Mouse (Mus musculus): ENCODE measurements at regions not wholly inside any gene's neighbourhood (a gene's known extent, or its start where the extent isn't known, plus 50 kb on each side); places are given as distances from the start of the nearest gene placed in this dataset. TPM values are rescaled to one million over a fixed set of nuclear protein-coding genes. Genes with fewer than 3 reads are reported as not detected.

DNA sequence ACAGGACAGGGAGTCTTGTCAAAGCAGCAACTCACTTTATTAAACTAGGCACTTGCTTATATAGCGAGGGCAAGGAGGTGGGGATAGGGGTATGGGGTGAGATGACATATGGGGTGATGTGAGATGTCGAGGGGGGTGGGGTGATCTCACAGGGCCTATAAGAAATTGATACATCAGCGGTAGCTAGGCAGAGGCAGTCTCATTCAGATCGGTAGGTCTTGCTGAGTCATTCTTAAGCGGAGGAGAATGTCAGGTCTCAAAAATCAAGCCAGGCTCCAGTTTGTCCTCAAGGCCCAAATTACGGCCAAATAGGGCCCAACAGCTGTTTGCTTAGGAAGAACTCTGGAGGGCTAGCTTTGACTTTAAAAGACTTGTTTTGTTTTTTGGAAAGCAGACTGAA is 60.7 kb upstream of the Peli1 start:
- no peak for ATAC-seq (ENCODE audit: low FRiP score)

DNA sequence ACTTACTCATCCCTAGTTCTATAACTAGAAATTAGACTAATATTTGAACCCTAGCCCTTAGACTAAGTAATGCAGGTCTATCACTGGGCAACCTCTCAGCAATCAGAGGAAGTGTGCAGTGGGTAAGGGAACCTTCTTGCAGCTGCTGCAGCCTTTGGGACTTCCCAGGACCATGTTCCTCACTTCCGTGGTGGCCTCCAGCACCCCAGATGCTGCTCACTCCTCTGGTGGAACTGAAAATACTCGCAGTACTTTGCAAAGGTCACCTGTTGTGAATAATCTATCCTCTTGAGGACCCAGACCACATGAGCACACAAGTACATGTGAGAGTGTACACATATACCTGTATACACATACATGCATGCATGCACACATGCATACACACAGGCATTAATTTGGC is 59.3 kb upstream of the Peli1 start:
- Histone ChIP-seq H3K27me3 (no peaks in the 10 kb centered on the region), H3K4me3 (no peak overlapping the region), H3K9me3 (replicated peaks) (peaks cover 11% of the 10 kb centered on the region; the same call in 1 of the 2 replicates), H3K9ac (no peak overlapping the region), H3K4me1 (peaks cover 5% of the 10 kb centered on the region; the same call in 1 of the 2 replicates), H3K36me3 (no peaks in the 10 kb centered on the region), H3K4me2 (replicated peaks) (no peak overlapping the region), H3K27ac (no peak overlapping the region)
- no peak for ATAC-seq (ENCODE audit: low FRiP score)
- WGBS = 92% methylated on average over 2 of the region's 2 CpGs

More for the DNA sequence above, 60.7 kb upstream of the Peli1 start:
- Histone ChIP-seq H3K4me3 (no peak overlapping the region), H3K36me3 (no peaks in the 10 kb centered on the region), H3K9ac (no peak overlapping the region), H3K4me1 (peaks cover 5% of the 10 kb centered on the region; the same call in 1 of the 2 replicates), H3K27ac (no peak overlapping the region), H3K27me3 (no peaks in the 10 kb centered on the region), H3K9me3 (replicated peaks) (peaks cover 11% of the 10 kb centered on the region; the same call in 1 of the 2 replicates), H3K4me2 (replicated peaks) (no peak overlapping the region)
- WGBS = 95% methylated on average over 6 of the region's 6 CpGs

GRCm38 (mm10) chr11:21033234-21033822 is 57.8 kb upstream of the Peli1 start:
- WGBS = 84% methylated on average over 14 of the region's 14 CpGs
- Histone ChIP-seq H3K4me3 (no peak overlapping the region), H3K27me3 (no peaks in the 10 kb centered on the region), H3K27ac (no peak overlapping the region), H3K4me2 (replicated peaks) (no peak overlapping the region), H3K4me1 (peaks cover 5% of the 10 kb centered on the region; the same call in 1 of the 2 replicates), H3K9ac (no peak overlapping the region), H3K9me3 (replicated peaks) (peaks cover 11% of the 10 kb centered on the region; the same call in 1 of the 2 replicates), H3K36me3 (no peaks in the 10 kb centered on the region)
- ATAC-seq (ENCODE audit: low FRiP score) = no peak

- peaks cover 11% of the 10 kb centered on the region; the same call in 1 of the 2 replicates for H3K9me3 ChIP-seq (replicated peaks)
- WGBS = 71% methylated on average over 11 of the region's 11 CpGs
- no peak overlapping the region for H3K27ac ChIP-seq
- H3K36me3 ChIP-seq = no peaks in the 10 kb centered on the region
- peaks cover 5% of the 10 kb centered on the region; the same call in 1 of the 2 replicates for H3K4me1 ChIP-seq
- H3K4me2 ChIP-seq (replicated peaks) = no peak overlapping the region
- no peak overlapping the region for H3K4me3 ChIP-seq
- H3K27me3 ChIP-seq = no peaks in the 10 kb centered on the region
- ATAC-seq (ENCODE audit: low FRiP score) = no peak
- H3K9ac ChIP-seq = no peak overlapping the region
These were observed 57.2 kb upstream of the Peli1 start for GRCm38 (mm10) chr11:21033823-21034401.

DNA sequence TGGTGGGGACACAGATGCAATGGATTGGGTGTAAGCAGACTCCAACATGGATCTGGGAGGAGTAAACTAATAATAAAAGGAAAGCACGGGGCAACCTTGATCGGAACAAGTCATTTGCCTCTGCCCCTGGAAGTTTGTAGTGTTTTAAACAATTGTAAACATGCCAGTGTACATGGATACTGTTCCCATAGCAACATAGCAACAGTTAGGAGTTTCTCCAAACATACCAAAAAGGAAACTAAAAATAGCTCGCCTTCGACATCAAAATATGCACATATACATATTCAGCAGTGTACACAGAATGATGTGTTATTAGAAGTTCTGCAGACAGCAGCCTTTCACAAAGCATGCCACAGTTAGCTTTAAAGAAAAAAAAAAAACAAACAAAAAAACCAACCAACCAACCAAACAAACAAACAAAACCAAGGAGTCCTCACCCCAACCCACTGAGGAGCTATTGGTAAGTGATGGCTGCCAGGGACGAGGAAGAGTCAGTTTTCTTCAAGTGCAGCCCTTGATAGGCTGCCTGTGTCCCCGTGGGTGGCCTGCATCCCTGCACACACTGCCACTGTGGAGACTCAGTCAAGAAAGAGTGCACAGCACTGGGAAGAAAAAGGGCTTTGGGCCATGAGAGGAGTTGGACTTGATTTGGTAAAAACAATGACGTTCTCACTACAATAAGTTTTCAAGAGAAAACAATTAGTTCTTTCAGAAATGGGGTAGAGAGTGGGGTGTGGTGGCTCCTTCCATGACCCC is 54.8 kb upstream of the Peli1 start:
- no peak overlapping the region for H3K9ac ChIP-seq
- peaks cover 5% of the 10 kb centered on the region; the same call in 1 of the 2 replicates for H3K4me1 ChIP-seq
- H3K4me2 ChIP-seq (replicated peaks) = no peak overlapping the region
- H3K27me3 ChIP-seq = no peaks in the 10 kb centered on the region
- H3K27ac ChIP-seq = no peak overlapping the region
- ATAC-seq (ENCODE audit: low FRiP score) = no peak
- H3K36me3 ChIP-seq = no peaks in the 10 kb centered on the region
- 44% methylated on average over 7 of the region's 7 CpGs for WGBS
- no peaks in the 10 kb centered on the region for H3K9me3 ChIP-seq (replicated peaks)
- no peak overlapping the region for H3K4me3 ChIP-seq

DNA sequence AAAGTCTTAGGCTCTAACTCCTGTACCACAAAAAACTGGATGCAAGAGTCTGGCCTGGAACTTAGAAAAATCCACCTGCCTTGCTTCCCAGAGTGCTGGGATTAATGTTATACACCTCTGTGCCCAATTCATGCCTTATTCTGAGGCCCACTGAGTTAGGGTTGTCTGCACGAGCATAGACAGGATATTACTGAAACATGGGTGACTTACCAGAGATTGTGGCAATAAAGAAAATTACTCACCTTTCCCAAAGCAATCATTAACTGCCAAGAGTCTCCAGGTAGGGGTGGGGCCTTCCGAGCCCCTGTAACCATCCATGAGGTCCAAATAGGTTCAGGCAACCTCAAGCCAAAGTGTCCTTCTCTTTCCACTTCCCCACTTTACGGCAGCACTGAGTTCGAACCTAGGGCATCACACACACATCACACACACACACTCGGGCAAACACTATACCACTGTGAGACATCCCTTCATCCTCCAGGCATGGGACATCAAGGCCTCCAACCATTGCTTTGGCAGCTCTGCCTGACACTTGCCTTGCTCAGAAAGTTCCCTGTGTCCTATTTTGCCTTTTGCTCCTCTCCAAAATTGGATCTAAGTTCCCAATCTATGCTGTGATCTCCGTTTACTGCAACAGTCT is 53.7 kb upstream of the Peli1 start:
- H3K27ac ChIP-seq = no peak overlapping the region
- H3K9ac ChIP-seq = no peak overlapping the region
- WGBS = 92% methylated on average over 6 of the region's 6 CpGs
- H3K4me3 ChIP-seq = no peak overlapping the region
- no peaks in the 10 kb centered on the region for H3K27me3 ChIP-seq
- no peak overlapping the region for H3K4me2 ChIP-seq (replicated peaks)
- H3K4me1 ChIP-seq = peaks cover 5% of the 10 kb centered on the region; the same call in 1 of the 2 replicates
- H3K36me3 ChIP-seq = no peaks in the 10 kb centered on the region
- ATAC-seq (ENCODE audit: low FRiP score) = no peak
- H3K9me3 ChIP-seq (replicated peaks) = no peaks in the 10 kb centered on the region

DNA sequence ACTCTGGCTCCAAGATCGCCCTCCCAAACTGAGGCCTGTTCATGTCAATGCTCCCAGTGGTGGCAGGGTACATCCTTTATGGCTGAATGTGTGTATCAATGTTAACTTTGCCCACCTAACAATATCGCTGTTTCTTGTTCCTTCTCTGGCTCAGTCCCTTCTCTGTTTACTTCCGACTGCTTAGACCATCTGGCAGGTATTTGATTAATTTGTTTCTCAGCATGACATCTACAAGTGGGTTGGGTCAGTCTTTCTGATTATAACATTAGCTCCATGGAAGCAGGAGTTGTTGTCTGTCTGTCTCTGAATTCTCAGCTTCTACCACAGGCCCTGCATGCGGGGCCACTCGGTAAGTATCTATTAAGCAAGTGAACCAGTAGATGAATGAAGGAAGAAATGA is 49.9 kb upstream of the Peli1 start:
- Histone ChIP-seq H3K4me3 (no peak overlapping the region), H3K36me3 (no peaks in the 10 kb centered on the region), H3K9ac (no peak overlapping the region), H3K27ac (no peak overlapping the region), H3K4me2 (replicated peaks) (no peak overlapping the region), H3K9me3 (replicated peaks) (no peaks in the 10 kb centered on the region), H3K4me1 (no peaks in the 10 kb centered on the region), H3K27me3 (no peaks in the 10 kb centered on the region)
- no peak for ATAC-seq (ENCODE audit: low FRiP score)
- 78% methylated on average over 5 of the region's 5 CpGs for WGBS

Small RNA genes lying in the stretch of these regions (microRNA-seq; reads per million reads assigned to microRNA genes)
- not detected for gene Gm23681
